Mouse (Mus musculus): ENCODE results near the gene Sp6.

Gene Sp6

DNA sequence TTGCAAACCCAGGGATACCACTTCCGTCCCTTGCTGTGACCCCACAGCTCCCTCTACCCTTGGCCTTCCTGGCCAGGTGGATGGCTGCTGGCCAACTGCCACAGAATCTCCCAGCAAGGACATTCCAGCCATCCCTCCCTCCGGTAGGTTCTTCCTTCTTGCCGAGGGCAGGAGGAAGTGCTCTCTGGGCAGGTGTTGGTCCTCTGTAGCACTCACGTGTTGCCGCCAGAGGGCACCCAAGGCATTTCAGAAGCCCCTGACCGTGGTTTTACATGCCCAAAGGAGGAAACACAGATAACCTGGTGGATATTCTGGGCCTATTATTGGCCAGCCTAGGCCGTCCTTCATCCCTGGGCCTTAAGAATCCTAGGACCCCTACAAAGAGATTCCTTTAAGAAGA, 30.8 kb upstream of the Sp6 start:
- peak; percentile 80 to 85 for DNase-seq (ENCODE audit: low spot score in 2 of 2)

DNA sequence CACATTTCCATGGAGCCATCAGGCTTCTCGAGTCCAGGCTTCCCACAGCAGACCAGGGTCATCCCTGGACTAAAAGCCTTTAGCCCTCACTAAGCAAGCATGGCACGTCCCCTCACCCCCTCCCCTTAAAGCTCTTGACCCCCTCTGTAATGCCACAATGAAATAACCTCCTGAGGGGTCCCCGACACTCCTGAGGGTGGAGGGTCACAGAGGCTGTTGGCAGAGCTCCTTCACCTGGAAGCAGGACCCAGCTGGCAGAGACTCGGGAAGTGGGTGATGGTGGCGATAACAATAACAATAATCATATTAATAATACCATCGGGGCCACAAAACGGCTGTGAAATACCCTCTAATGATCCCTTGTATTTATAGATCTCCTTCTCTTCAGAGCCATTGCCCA, 30.3 kb upstream of the Sp6 start, which contains the start of gene Sp2:
Sp2 (minus strand) TSS at position 101 of the 400 bp plus-strand sequence.
- no peak for DNase-seq (ENCODE audit: low spot score in 2 of 2)

DNA sequence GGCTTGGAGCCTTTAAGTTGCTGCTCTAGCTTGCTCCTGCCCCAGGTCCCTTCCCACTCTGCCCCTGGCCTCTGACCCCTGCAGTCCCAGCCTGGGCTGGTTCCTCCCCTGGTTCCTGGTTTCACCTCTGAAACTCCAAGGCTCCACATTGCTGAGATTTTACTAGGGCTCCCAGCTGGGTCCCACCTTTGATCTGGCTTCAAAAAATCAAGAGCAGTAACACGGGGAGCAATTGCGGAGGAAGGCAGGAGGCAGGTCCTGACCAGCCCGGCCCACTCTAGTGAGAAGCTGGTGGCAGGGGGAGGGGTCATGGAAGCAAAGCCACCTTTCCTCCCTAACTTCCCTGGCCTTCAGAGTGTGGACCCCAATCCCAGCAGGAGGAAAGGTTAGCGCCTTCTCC, 28.3 kb upstream of the Sp6 start:
- no peak for DNase-seq (ENCODE audit: low spot score in 2 of 2)

DNA sequence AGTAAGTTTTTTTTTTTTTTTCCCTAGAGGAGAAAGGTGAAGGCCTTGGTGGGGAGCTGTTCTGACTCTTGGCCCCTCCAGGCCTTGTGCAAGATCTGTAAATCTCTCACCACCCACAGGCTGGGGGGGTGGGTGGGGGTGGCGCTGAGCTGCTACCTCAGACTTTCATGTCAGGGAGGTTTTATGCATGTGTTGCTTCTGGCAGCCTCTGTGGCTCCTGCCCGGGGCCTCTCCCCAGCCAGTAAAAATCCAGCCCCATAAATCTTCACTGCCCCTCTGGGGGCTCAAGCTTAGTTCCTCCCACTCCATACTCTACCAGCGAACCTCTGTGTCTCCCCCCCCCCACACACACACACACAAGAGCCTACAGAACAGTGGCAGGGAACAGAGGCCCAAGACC, 26.7 kb upstream of the Sp6 start:
- DNase-seq (ENCODE audit: low spot score in 2 of 2): no peak

DNA sequence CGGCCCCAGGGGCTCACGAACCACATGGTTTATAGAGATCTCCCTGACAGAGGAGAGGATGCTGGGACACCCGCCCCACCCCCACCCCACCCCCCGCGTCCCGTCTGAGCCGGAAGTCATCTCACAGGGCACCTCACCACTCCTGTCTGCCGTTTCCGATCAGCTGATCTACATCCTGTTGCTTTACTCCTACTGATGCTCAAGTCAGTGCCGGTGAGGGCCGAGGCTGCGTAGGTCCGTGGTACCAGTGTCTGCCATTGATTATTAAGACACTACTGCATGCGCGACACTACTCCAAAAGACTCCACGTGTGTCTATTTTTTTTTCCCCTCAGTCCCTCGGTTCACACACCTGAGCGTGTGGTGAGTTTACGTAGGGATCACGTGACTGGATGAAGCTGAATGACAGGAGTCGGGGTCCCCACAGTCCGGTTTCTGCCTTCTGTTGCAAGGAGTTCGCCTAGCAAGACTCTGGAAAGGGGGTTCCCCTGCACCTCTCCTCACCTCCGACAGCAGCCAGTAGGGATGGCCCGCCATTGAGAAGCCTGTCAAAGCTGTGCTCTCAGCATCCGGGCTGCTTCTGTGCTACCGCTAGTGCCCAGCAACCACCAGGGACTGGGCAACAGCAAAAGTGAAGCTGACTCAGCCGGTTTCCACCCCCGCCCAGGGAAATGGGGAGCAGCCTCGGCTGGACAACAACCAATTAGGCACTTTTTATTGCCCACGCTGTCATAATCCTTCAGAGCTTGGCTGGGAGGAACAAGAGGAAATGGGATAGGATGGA, 25.1 kb upstream of the Sp6 start:
- peak; percentile 73 to 79 for DNase-seq (ENCODE audit: low spot score in 2 of 2)

DNA sequence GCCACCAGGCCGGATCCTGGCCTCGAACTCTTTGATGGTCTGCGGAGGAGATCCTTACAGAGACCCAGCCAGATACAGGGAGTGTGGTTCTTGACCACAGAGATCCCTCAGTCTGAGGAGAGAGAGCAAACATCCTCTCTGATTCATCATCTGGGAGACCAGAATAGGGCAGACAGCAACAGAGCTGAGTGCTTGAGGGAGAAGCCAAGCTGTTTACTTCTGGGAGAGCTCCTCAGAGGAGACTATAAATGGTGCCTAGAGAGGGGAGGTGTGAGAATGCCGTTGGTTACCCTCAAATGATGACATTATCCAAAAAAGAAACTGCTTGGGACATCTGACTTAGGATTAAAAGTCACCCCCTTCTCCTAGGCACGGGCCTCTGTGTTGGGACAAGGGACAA, 21.7 kb upstream of the Sp6 start:
- no peak for DNase-seq (ENCODE audit: low spot score in 2 of 2)

DNA sequence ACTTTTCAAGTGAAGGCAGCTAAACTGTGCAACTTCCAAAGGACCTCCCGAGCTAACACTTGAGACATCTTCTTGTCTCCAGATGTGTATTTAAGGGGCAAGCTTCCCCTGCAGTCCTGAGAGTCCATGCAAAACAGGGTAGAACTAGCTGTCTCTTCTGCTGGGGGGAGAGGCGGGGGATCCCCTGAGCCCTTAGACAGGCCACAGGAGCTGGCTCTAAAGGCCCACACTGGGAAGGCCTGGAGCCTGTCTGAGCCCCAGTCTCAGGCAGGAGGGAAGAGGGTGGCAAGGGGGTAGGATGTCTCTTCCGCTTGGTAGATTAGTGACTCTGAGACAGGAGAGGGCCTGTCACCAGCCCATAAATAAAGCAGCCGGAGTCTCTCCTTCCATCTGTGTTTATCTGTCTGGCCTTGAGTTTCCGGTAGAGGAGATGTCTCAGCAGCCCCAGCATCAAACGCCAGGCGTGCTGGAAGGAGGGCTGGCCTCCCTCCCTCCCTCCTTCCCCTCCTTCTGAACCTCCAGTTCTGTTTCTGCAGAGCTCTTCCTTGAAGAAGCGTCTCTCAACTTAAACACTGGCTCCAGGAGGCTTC, 20.4 kb upstream of the Sp6 start:
- no peak for DNase-seq (ENCODE audit: low spot score in 2 of 2)

DNA sequence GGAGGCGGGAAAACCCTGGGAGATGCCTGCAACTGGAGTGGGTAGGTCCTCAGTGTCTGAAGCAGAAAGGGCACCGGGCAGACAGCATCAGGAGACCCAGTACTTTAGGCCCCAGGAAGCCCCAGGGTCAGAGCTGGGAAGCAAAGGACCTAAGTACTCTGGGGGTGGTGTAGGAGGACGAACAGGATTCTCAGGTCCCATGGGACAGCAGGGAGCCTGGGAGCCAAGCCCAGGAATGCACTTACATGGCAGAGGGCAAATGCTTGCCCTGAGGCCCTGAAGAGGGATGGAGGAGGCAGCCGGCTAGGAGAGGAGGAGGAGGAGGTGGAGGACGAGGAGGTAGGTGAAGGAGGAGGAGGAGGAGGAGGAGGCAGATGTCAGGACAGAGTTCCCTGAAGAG, 18.2 kb upstream of the Sp6 start:
- no peak for DNase-seq (ENCODE audit: low spot score in 2 of 2)

DNA sequence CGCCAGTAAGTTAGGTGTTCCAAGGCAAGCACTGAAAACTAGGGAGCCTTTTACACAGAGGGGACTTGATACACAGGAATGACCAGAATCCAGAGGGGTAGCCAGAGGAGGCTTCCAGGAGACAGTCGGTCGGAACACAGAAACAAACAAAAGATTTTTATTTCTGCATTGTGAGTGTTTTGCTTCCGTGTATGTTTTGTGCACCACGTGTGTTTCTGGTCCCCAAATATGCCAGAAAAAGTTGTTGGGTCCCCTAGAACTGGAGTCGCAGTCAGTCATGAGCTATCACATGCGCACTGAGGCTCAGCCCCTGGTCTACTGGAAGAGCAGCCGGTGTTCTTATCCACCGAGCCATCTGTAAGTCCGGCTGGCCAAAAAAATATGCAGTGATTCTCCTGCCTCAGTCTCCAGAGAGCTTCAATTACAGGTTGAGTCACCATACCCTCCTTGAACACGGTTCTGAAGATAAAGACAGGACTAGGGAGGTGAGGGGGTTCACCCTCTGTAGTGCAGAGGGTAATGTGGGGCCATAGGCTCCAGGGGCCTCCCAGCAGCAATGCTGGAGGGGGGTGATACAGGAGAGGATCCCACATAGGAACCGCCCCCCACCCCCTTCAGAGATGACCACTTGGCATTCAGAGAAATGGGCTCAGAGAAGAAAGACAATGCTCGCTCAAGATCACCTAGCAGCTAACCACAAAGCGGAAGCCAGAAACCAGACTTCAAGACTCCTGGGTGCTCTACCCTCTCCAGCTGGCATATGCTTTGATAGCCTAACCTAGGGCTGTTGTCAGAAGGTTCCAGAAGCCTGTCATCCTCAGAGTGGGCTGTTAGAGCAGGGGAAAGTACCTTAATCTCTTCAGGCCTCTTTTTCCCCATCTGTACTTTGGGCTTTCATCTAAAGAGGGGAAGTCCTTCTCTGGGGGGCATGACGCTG, 17.1 kb upstream of the Sp6 start:
- DNase-seq (ENCODE audit: low spot score in 2 of 2): peak; percentile 72 to 73

DNA sequence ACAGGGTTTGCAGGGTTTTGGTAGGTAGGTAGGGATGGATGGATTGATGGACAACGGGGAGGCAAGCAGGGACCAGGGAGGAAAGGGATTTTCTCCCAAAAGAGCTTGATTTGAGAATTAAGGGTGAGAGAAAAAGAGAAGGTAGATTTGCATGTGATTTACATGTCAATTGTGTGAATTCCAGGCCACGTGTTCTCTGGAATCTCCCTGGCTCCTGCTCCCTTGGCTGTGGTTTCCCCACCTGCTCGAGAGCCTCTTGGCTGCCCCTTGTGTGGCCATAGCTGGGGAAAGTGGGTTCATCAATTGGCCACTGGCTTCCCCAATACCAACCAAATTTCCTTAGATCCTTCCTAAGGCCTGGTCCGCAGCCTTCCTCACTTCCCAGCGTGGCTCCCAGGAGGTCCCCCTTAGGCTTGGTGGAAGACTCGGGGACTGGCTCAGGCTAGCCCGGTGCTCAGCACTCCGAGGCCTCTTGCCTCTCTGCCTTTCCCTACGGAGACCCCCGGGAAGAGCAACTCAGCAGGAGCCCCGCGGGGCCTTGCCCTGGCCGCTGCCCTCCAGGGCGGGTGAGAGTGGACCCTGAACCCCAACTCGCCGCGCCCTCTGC, 16.3 kb upstream of the Sp6 start:
- DNase-seq (ENCODE audit: low spot score in 2 of 2): no peak

DNA sequence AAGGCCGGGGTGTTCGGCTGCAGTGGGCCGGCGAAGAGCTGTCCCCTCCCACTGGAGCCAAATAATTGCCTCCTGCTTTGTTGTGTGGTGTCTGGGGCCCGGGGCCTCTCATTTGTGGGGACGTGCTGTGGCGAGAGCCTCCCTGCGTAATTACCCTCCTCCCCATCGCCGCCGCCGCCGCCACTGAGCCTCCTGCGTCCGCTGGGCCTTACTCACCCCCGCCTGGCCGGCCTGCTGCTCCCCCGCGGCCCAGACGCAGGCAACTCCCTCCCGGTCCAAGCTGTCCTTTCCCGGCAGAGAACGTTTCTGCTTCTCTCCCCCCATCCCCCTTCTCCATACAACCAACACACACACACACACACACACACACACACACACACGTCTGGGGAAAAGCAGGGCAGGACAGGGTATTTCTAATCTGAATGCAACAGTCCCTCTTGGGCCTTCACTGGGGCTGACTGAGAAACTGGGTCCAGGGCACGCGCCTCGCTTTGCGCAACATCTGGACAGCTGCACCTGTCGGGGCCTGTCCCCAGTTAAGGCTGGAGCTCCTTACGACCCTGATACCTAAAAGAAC, 15.7 kb upstream of the Sp6 start:
- no peak for DNase-seq (ENCODE audit: low spot score in 2 of 2)

DNA sequence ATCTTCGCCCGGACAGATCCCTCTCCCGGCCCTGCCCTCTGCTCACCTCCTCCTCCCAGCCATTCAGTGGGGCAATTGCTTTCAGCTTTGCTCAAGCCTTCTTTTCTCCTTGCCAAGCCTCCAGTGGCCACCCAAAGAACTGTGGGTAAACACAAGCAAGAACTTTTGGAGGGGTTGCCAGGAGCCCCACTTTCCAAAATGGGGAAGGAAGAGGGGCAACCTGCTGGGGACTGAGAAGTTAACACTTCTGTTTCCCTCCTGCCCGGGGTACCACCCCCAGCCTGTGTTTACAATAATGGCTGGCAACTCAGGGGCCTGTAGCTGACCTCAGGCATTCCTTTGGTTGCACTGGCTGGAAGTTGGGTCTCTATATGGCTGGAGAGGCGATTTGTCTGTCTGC, 10.0 kb upstream of the Sp6 start:
- no peak for DNase-seq (ENCODE audit: low spot score in 2 of 2)

DNA sequence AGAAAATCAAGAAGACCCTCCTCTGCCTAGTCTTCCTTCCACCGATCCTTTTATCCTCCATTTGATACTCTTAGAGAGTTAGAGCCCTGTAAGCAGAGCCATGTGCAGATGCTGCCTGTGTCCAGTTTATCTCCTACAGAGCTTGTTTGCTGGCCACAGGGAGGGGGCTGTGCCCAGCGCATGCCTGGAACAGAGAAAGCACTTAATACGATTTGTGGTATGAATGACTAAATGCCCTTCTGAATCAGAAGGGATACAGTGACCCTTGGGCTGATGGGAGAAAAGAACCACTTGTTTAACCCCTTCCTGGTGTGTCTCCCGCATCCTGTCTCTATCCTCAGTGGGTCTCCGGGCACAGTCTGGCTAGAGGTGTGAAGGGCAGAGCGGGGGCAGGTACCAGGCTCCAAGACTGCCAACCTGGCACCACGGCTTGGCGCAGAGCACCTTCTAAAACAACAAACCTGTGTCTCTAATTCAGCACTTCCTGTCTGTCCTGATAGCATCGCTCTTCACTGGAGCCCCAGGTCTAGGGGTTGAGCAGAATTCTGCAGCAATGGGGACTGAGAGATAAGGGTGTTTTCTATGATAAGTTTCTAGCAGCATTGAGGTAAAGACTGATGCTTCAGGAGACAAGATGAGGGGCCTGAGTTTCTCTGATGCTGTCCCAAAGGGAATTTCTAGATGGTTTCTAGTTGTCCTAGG, 6.0 kb upstream of the Sp6 start:
- DNase-seq (ENCODE audit: low spot score in 2 of 2): no peak

DNA sequence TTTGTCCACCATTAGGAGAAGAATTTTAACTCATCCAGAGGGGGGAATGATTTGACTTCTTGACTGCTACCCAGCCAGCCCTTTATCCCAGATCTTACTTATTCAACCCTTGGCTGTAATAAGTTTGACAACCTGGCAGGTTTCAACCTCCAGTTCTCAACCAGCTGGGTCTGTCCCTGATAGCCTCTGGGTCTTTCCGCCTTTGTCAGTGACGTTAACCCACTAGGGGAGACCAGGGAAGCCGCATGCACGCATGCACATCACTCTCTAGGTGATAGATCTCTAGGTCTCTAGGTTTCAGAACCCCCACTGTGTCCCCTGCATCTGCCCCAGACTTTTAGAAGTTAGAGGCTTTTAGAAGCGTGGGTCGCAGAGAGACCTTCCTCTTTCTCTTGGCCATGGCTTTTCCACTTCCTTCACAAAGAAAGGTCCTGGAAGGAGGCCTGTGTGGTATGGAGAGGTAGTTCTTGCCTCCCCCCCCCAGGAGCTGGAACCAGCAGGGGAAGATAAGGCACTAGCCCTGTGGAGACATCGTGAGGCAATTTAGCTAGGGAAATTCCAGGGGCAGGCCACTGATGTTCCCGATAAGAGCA, 3.9 kb upstream of the Sp6 start:
- no peak for DNase-seq (ENCODE audit: low spot score in 2 of 2)

DNA sequence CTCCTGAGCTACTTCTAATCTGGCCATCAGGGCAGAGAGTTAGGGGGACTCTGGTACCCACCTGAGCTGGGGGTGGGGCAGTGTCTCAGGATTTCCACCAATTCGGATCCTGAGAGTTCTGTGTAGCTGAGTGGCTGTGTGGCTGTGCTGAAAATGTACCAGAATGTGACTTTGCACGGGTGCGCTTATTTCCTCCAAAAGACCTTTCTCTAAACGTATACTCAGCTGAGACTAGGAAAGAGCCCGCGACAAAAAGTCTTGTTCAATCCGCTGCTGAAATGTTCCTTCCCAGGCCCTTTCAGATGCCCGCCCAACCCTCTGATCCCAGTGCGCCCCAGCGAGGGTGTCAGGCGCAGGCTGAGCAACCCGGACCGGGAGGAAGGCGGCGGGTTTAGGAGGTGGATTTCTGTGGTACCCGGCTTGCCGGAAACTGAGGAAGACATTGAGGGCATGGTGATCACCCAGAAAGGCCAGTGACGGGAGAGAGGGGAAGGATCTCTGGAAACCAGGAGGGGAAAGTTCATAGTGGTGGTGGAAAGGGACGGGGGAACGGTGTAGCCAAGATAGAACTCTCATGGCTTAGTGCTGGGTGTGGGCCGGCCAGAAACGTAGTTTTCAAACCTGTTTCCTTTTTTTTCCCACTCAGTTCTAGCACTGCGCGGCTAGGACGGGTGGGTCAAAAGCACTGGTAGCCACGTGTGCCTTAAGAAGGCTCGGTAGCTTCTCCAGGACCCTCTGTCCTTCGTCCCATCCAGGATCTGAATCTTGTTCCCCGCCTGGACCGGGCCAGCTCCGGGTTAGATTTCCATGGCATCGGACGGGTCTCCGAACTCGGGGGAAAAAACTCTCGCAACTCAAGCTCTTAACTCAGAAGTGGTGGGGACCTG, 4.7 kb downstream of the Sp6 start:
- no peak for DNase-seq (ENCODE audit: low spot score in 2 of 2)

DNA sequence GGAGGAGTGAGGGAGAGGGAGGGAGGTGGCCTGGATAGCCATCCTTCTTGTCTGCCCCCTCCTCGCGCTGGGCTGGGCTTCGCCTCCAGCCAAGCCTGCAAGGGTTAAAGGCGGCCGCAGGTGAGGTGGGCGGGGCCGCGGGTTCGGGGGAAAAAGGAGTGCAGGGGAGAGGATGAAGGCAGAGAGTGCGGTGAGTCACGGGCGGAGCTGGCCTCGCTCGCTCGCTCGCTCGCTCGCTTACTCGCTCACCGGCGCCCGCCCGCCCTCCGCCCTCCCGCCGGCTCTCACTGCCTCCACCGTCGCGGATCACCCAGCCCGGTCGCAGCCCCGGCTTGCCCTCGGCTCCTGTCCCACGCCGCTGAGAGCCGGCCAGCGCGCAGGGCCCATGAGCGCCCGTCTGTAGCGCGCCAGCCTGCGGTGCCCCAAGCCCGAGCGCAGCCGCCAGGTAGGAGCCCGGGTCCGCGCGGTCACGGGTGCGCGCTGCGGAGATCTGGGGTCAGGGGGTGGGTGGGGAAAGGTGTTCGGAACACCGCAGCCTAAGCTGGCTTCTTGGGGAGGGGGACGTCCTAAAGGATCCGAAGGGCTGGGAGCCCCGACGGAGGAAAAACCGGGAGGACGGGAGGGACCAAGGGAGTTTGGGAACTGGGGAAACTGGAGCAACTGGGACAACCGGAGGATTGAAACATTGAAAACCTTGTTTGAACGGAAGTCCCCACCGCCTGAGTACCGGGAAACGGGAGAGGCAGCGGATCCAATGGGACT, 5.6 kb downstream of the Sp6 start:
- peak in 1 of 2 experiments; percentile 21 for DNase-seq (ENCODE audit: low spot score in 2 of 2)

DNA sequence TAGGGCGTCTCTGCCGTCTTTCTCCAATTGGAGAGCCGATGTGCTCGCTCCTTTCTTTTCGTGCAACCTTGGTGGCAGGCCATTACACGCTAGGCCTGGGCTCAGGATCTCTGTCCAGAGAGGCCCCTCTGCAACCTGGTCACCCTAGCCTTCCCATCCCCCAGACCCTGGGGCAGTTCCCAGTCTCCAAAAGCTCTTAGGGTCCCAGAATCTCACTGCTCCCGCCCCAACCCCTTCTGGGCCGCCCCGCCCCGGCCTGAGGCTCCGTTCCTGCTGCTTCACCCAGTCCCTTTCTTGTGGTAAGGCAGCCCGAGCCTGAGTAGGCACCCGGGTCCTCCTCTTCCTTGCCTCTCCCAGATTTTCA, 6.1 kb downstream of the Sp6 start:
- DNase-seq (ENCODE audit: low spot score in 2 of 2): no peak

DNA sequence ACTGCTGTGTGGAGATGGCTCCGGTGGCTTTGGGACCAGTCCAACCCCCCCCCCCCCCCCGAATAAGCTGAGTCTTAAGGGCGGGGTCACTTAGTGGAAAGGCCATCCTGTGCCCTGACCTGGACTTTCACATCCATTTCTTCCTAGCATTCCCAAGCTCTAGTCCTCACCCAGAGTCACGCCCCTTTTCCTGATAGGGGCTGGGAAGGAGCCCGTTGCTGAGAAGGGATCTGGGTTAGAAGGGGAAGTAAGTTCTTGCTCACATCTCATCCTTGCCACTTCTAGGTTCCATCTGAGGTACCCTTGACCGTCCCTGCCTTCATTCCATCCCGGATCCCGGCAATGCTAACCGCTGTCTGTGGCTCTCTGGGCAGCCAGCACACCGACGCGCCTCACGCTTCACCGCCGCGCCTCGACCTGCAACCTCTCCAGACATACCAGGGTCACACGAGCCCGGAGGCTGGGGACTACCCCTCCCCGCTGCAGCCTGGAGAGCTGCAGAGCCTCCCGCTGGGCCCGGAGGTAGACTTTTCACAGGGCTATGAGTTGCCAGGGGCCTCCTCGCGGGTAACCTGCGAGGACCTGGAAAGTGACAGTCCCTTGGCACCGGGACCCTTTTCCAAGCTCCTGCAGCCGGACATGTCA, 8.0 kb downstream of the Sp6 start:
- DNase-seq (ENCODE audit: low spot score in 2 of 2): no peak

All from spleen, postnatal 36 days (tissue).